Mouse (Mus musculus) heart, postnatal 14 days (tissue): ENCODE data around the gene Mecr. TPM values are rescaled to one million over a fixed set of nuclear protein-coding genes. Genes with fewer than 3 reads are reported as not detected.
A peak's percentile ranks its signal among the peaks of the same experiment; 100 is the strongest.

ENCODE experiments used
- DNase-seq, 2 experiments: peaks; one replicate each; pipeline ENCODE4 v3.0.0; 2021 to 2022
- intact Hi-C: fragments of 180-260 bp; cut with DNase I; formaldehyde crosslinking; loops from one replicate; pipeline ENCODE4 v1.15.1; 2025
- total RNA-seq, 2 experiments: library from RNA; stranded (reverse); gene quantifications; 2 replicates each; pipeline ENCODE4 v1.2.3; 2021

Gene Mecr
- total RNA-seq, 2 experiments from 2014 or later = 29.7 to 30.4 TPM

GRCm38 (mm10) chr4:131916425-131916824 is 73.2 kb downstream of the Mecr start:
- intact Hi-C loops = loop anchor here (2.0 to 5.0 kb wide), 4 partner anchors 51 to 161 kb away; partner anchors contain the start of gene Epb41
- peak; percentile 86 to 90 for DNase-seq

- no peak for DNase-seq
- intact Hi-C loops = loop anchor here (2.0 to 5.0 kb wide), 4 partner anchors 50 to 160 kb away; partner anchors contain the start of gene Epb41
These were observed 73.8 kb downstream of the Mecr start for GRCm38 (mm10) chr4:131917010-131917555.

Other genes with a start within 250 kb of the Mecr start
- 1 to 10 TPM; 3.2 to 6.8 TPM for gene Ptpru, start 5.2 kb upstream of the Mecr start, total RNA-seq
- 10 to 100 TPM; 39.4 to 42.4 TPM for gene Srsf4, start 30.1 kb downstream of the Mecr start, total RNA-seq
- gene Tmem200b, start 78.3 kb downstream of the Mecr start, total RNA-seq = 10 to 100 TPM in 1 of 2 experiments, 1 to 10 TPM in 1; 9.5 to 12.8 TPM
- gene Gm10300, start 231.2 kb downstream of the Mecr start, total RNA-seq = under 1 TPM; 0.15 to 0.19 TPM
- gene Epb41, start 231.9 kb downstream of the Mecr start, total RNA-seq = 100 to 1,000 TPM; 216 to 281 TPM